Mouse (Mus musculus): ENCODE measurements around the gene Rnf123.

GRCm38 (mm10) chr9:108111101-108111592 is 28.0 kb upstream of the Rnf123 start:
- TF ChIP-seq POLR2A (IDR thresholded peaks at IDR 0.05; ENCODE audit: control insufficient read depth, low read depth, low read length) (no peak), CTCF (IDR thresholded peaks at IDR 0.05; ENCODE audit: control insufficient read depth, insufficient read depth, insufficient replicate concordance, low read depth, low read length) (no peak)
